11 mouse cellular contexts compared by ENCODE assay signal in the genomic region with DNA sequence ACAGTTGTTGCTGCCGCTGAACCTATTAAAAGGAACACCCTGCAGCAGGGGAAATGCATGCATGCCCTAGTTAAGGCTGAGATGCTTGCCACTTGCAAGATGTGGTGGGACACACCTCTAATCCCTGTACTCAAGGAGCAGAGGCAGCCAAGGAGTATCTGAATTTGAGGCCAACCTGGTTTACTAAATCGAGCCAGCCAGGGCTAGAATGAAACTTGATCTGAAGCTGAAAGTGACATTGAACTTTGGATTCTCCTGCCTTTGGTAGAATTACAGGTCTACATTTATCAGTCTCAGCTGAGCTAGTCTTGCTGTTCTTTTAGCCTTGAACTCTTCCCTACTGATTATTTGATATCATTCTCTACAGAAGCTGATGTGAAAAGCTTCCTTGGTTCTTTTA.
"Had no signal": no experiment of that assay in that cellular context is flagged by ENCODE, and none has a peak within 500 bp of the region (broad histone marks: within the 10 kb centered on the region; RNA-seq: fewer than 3 reads in every experiment).

No protein-coding gene starts in this region.

- H3K36me3 ChIP-seq: midbrain, embryonic 13.5 days had no signal

- H3K9me3 ChIP-seq: limb, embryonic 12.5 days; midbrain, embryonic 13.5 days had no signal

- H3K9ac ChIP-seq: limb, embryonic 12.5 days; liver, embryonic 14.5 days; midbrain, embryonic 13.5 days had no signal

- H3K4me2 ChIP-seq: limb, embryonic 12.5 days; midbrain, embryonic 13.5 days had no signal

- H3K27ac ChIP-seq: limb, embryonic 12.5 days; liver, embryonic 14.5 days; midbrain, embryonic 13.5 days had no signal

- ATAC-seq: lung, postnatal 0 days; midbrain, embryonic 13.5 days had no signal

- H3K4me1 ChIP-seq: midbrain, embryonic 13.5 days had no signal

- H3K4me3 ChIP-seq: limb, embryonic 12.5 days; midbrain, embryonic 13.5 days had no signal

- H3K27me3 ChIP-seq: limb, embryonic 12.5 days; midbrain, embryonic 13.5 days had no signal

- DNase-seq: kidney, postnatal 14 days; lung, adult 2 months; lung, postnatal 36 days; right cerebral cortex, adult 18-20 months; right cerebral cortex, postnatal 25 days; thymus, adult 2 months; thymus, postnatal 25 days had no signal
